ENCODE assay signal across 11 mouse cellular contexts in genomic region chr12:82187178-82187839, GRCm38 (mm10). TPM values are rescaled to one million over a fixed set of nuclear protein-coding genes. Genes with fewer than 3 reads are reported as not detected.
A peak's percentile ranks its signal among the peaks of the same experiment; 100 is the strongest.
DNase-seq lines count a peak whose midpoint lies in the region; ATAC-seq and TF ChIP-seq lines count a peak whose summit lies in the region.
"Had no signal": no experiment of that assay in that cellular context is flagged by ENCODE, and none has a peak within 500 bp of the region (broad histone marks: within the 10 kb centered on the region; RNA-seq: fewer than 3 reads in every experiment).

No protein-coding gene starts in this region.

- no peaks in the 10 kb centered on the region for H3K36me3 ChIP-seq in kidney, adult 2 months (ENCODE audit: control insufficient read depth, insufficient read depth, low read length)

- H3K27me3 ChIP-seq in kidney, adult 2 months (replicated peaks; ENCODE audit: control insufficient read depth, insufficient read depth, low read length): no peaks in the 10 kb centered on the region
- H3K27me3 ChIP-seq: embryonic facial prominence, embryonic 15.5 days; hindbrain, embryonic 15.5 days had no signal

- peak; percentile 71 for ATAC-seq in CD4-positive, CD25-positive, alpha-beta regulatory T cell, adult 4 months
- ATAC-seq in megakaryocyte-erythroid progenitor cell, adult 5-6 weeks (replicated peaks; ENCODE audit: low FRiP score, low TSS enrichment, poor library complexity, severe bottlenecking): 0 out of 2 replicates have a peak, but pooled peaks have one; percentile 32

- 44% methylated on average over 7 of the region's 7 CpGs for WGBS in kidney, adult 2 months

- no peak for TF ChIP-seq POLR2A in kidney, adult 2 months (IDR thresholded peaks at IDR 0.05; ENCODE audit: low read depth, low read length)

- no peak for TF ChIP-seq CTCF in kidney, adult 2 months (conservative IDR thresholded peaks at IDR 0.05; ENCODE audit: insufficient read depth, insufficient read length, low read depth, low read length)

- H3K27ac ChIP-seq in kidney, adult 2 months (ENCODE audit: insufficient read depth, low read depth, low read length): 0 out of 2 replicates have a peak overlapping the region, but pooled peaks have one; percentile 16
- H3K27ac ChIP-seq: hindbrain, embryonic 15.5 days had no signal

- no peak for DNase-seq in kidney, adult 2 months
- DNase-seq in kidney, postnatal 25 days: no peak
- DNase-seq in T-cell, adult 2 months (ENCODE audit: low spot score): peak; percentile 59
- no peak for DNase-seq in urinary bladder, adult 18-20 months (ENCODE audit: low spot score in 2 of 2)
- DNase-seq in neural tube, embryonic 10.5 days (ENCODE audit: extremely low spot score, low spot score): no peak
- DNase-seq: cerebellum, adult 9-11 months; right cerebral cortex, adult 18-20 months had no signal

- peaks cover 24% of the 10 kb centered on the region for H3K4me1 ChIP-seq in kidney, adult 2 months (ENCODE audit: control insufficient read depth, insufficient read depth, low read length)

- H3K4me3 ChIP-seq in kidney, adult 2 months (ENCODE audit: insufficient read depth, low read depth, low read length): no peak overlapping the region
- H3K4me3 ChIP-seq: embryonic facial prominence, embryonic 15.5 days; hindbrain, embryonic 15.5 days had no signal

RNA-seq across cellular contexts. Expression of gene Sipa1l1, which starts 18.2 kb away (rescaled TPM):
- polyA plus RNA-seq in kidney, adult 2 months (2012; rRNA removed): 34.0 and 34.1 TPM in 2 replicates
- 10 to 100 TPM; 28.7 to 36.1 TPM for polyA plus RNA-seq in CD4-positive, CD25-positive, alpha-beta regulatory T cell, adult 4 months (2017; shearing (Covaris generic))
- total RNA-seq in megakaryocyte-erythroid progenitor cell, adult 5-6 weeks (2014; fragmentation: Nextera tagmentation): 47.1 and 51.3 TPM in 2 replicates
- 26.9 and 49.6 TPM in 2 replicates for total RNA-seq in megakaryocyte-erythroid progenitor cell, adult 5-6 weeks (2017)
